Mouse (Mus musculus) cortical plate, adult 2 months (tissue): ENCODE measurements around the gene Wiz.

Source experiments
- CTCF ChIP-seq: fragments of 200-500 bp; IDR thresholded peaks from 2 replicates; pipeline ENCODE4 v1.5.1; 2011; ENCODE audit warnings: mild to moderate bottlenecking, control low read depth, low read length; ENCODE audit not compliant: insufficient read depth; ENCODE audit errors: extremely low read depth
- POLR2A ChIP-seq: fragments of 200-500 bp; IDR thresholded peaks from 2 replicates; pipeline ENCODE4 v1.6.1; 2011; ENCODE audit warnings: mild to moderate bottlenecking, low read length, control low read depth; ENCODE audit not compliant: insufficient read depth; ENCODE audit errors: extremely low read depth

DNA sequence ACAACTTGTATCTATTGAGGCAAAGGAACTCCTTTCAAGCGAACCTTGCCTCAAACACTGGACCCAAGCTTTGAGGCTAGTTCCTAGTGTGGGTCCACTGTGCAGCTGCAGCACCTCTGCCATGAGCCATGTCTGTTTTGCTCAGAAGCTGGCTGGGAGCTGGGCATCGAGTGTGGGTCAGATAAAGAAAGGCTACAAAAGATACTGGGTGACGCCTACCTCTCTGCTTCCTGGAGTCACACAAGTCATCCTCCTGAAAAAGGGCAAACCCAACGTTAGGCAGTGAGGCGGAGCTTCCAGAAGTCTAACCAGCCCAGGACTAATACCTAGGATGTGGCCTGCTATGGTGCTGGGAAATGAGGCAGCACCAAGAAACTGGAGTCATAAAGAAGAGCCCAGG lies 75.3 kb downstream of the Wiz start:
- TF ChIP-seq CTCF = no peak
- no peak for TF ChIP-seq POLR2A
